Mouse (Mus musculus) kidney, postnatal 0 days (tissue): ENCODE measurements around the gene G6pc3. TPM values are rescaled to one million over a fixed set of nuclear protein-coding genes. Genes with fewer than 3 reads are reported as not detected.
"Not testable (repeated sequence)": the region's sequence is repeated elsewhere in the genome, so short reads cannot be mapped to it uniquely, and the experiment has no call there.

Experiments
- ATAC-seq: fragments of 200-750 bp; cut with Nextera tagmentation; replicated peaks from 2 replicates; pipeline ENCODE4 v1.8.0; 2017; ENCODE audit warnings: low read depth, moderate number of reproducible peaks, moderate TSS enrichment, moderate library complexity; ENCODE audit not compliant: low FRiP score
- DNase-seq: peaks from one replicate; pipeline ENCODE4 v3.0.0-alpha.2; 2016; ENCODE audit warnings: low spot score
- H3K27ac ChIP-seq: fragments of 300-500 bp; sonication (generic); 2 replicates; pipeline ENCODE4 v1.5.1; 2014; ENCODE audit warnings: mild to moderate bottlenecking
- H3K27me3 ChIP-seq: fragments of 300-500 bp; sonication (generic); 2 replicates; pipeline ENCODE4 v1.6.1; 2014; ENCODE audit warnings: low read length, mixed read lengths; ENCODE audit not compliant: insufficient read depth
- H3K36me3 ChIP-seq: fragments of 300-500 bp; sonication (generic); 2 replicates; pipeline ENCODE4 v1.6.1; 2014; ENCODE audit warnings: low read length, mixed read lengths; ENCODE audit not compliant: insufficient read depth
- H3K4me1 ChIP-seq: fragments of 300-500 bp; sonication (generic); replicated peaks from 2 replicates; pipeline ENCODE4 v1.6.1; 2014; ENCODE audit warnings: antibody characterized with exemption, low read length, mixed read lengths; ENCODE audit not compliant: insufficient read depth
- H3K4me2 ChIP-seq: fragments of 300-500 bp; sonication (generic); 2 replicates; pipeline ENCODE4 v1.6.1; 2014; ENCODE audit warnings: mild to moderate bottlenecking, low read length, moderate library complexity, mixed read lengths
- H3K4me3 ChIP-seq: fragments of 300-500 bp; sonication (generic); replicated peaks from 2 replicates; pipeline ENCODE4 v1.5.1; 2014; ENCODE audit warnings: low read depth, low read length
- H3K9ac ChIP-seq: fragments of 300-500 bp; sonication (generic); 2 replicates; pipeline ENCODE4 v1.6.1; 2014; ENCODE audit warnings: low read depth, low read length
- H3K9me3 ChIP-seq: fragments of 300-500 bp; sonication (generic); replicated peaks from 2 replicates; pipeline ENCODE4 v1.6.1; 2016; ENCODE audit warnings: low read length, inconsistent platforms, mixed read lengths
- CTCF ChIP-seq: IDR thresholded peaks from 2 replicates; pipeline ENCODE4 v1.5.1; 2016; ENCODE audit warnings: antibody characterized with exemption, low read depth, mild to moderate bottlenecking, moderate library complexity
- WGBS: fragments of 180-500 bp; shearing (Covaris S2); extraction: QIAGEN DNeasy Blood & Tissue Kit; methylation state at CpG from one replicate; pipeline ENCODE4 v1.1.7; 2014; 5-methylcytosine and 5-hydroxymethylcytosine counted together
- polyA plus RNA-seq: library from polyadenylated mRNA; unstranded; fragments of >200 nt; fragmentation: Nextera tagmentation; extraction: Ambion mirVana; gene quantifications from 2 replicates; pipeline ENCODE4 v1.2.1, GENCODE M21; 2015

The G6pc3 gene
- polyA plus RNA-seq, 1 experiment from 2014 or later = 43.6 TPM

DNA sequence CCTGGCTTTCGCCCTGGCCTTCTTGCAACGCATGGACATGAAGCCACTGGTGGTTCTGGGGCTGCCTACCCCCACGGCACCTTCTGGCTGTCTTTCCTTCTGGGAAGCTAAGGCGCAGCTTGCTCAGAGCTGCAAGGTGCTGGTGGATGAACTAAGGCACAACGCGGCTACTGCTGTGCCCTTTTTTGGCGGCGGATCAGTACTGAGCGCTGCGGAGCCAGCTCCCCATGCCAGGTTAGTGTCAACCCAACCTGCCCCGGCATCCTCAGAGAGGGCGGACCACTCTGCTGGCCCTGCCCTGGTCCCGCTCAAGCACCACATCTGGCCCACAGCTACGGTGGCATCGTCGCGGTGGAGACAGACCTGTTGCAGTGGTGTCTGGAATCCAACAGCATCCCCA is 42.9 kb upstream of the G6pc3 start:
- Histone ChIP-seq H3K4me3 (no peak overlapping the region), H3K27me3 (peaks cover 36% of the 10 kb centered on the region)
- WGBS = 10% methylated on average over 17 of the region's 17 CpGs

GRCm38 (mm10) chr11:102147213-102147989 is 42.0 kb upstream of the G6pc3 start:
- no peak for DNase-seq
- WGBS = 9% methylated on average over 34 of the region's 34 CpGs
- peak; percentile 32; the same call in 1 of the 2 replicates for TF ChIP-seq CTCF
- Histone ChIP-seq H3K9me3 (no peaks in the 10 kb centered on the region), H3K4me3 (no peak overlapping the region), H3K4me2 (peak overlapping the region; percentile 33; the same call in 1 of the 2 replicates), H3K9ac (no peak overlapping the region), H3K27ac (no peak overlapping the region), H3K27me3 (peaks cover 36% of the 10 kb centered on the region), H3K4me1 (peaks cover 9% of the 10 kb centered on the region; the same call in 1 of the 2 replicates), H3K36me3 (no peaks in the 10 kb centered on the region)
- ATAC-seq = no peak

More for the DNA sequence above, 42.9 kb upstream of the G6pc3 start:
- no peak for DNase-seq
- Histone ChIP-seq H3K27ac (no peak overlapping the region), H3K4me1 (peaks cover 9% of the 10 kb centered on the region; the same call in 1 of the 2 replicates), H3K4me2 (0 out of 2 replicates have a peak overlapping the region, but pooled peaks have one; percentile 51), H3K9me3 (no peaks in the 10 kb centered on the region), H3K9ac (no peak overlapping the region), H3K36me3 (no peaks in the 10 kb centered on the region)
- no peak for TF ChIP-seq CTCF
- ATAC-seq = no peak

DNA sequence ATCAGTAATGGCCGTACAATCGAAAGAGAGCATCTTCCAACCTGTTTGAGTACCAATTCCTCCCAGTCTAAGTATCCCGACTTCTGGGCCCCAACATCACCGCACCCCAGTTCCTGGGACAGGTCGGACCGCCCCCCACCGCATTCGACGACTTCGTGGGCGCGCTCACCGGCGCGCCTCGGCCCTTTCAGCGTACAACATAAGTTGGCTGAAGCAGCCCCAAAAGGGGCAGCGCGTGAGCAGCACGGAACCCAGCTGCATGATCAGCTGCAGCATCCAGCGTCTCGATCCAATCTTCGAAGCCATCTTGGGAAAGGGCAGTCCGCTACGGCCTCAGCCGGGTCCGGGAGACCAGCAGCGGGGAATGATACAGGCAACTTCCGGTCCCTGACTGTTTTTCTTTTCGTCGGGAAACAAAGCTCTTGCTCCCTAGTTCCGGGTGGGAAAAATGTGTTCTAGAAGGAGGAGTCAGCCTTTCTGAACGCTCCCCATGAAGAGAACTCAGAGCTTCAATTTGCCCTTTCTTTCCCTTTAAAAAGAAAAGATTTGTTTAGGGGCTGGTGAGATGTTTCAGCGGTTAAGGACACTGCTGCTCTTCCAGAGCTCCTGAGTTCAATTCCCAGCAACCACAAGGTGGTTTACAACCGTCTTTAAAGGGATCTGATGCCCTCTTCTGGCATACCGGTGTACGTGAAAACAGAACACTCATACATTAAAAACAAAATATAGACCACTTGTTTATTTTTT is 33.2 kb upstream of the G6pc3 start, which contains the start of gene Tmem101:
TSS of gene Tmem101 (minus strand) at position 366 of the 747 bp plus-strand sequence.
- H3K4me3 ChIP-seq = peak within 1 kb of the TSS; percentile 63
- DNase-seq = peak; percentile 95
- peak within 1 kb of the TSS; percentile 37; the same call in 1 of the 2 replicates for H3K27ac ChIP-seq
- under 1% methylated on average over 37 of the region's 37 CpGs for WGBS
- no peaks in the 10 kb centered on the region for H3K9me3 ChIP-seq
- peak; percentile 83 for ATAC-seq
- TF ChIP-seq CTCF = peak; percentile 63
- H3K9ac ChIP-seq = peak within 1 kb of the TSS; percentile 70
- H3K36me3 ChIP-seq = peaks cover 14% of the 10 kb centered on the region
- 0 out of 2 replicates have a peak, but pooled peaks cover 3% of the 10 kb centered on the region for H3K4me1 ChIP-seq
- peak within 1 kb of the TSS; percentile 82 for H3K4me2 ChIP-seq
- no peaks in the 10 kb centered on the region for H3K27me3 ChIP-seq

GRCm38 (mm10) chr11:102156786-102157089 is 32.7 kb upstream of the G6pc3 start:
- 15% methylated on average over 1 of the region's 1 CpGs for WGBS
- no peak for DNase-seq
- Histone ChIP-seq H3K4me2 (peak overlapping the region; percentile 82; the same call in 1 of the 2 replicates), H3K4me1 (0 out of 2 replicates have a peak, but pooled peaks cover 3% of the 10 kb centered on the region), H3K27ac (no peak overlapping the region), H3K36me3 (peaks cover 18% of the 10 kb centered on the region), H3K27me3 (no peaks in the 10 kb centered on the region), H3K9ac (no peak overlapping the region), H3K9me3 (no peaks in the 10 kb centered on the region), H3K4me3 (no peak overlapping the region)
- TF ChIP-seq CTCF = no peak
- no peak for ATAC-seq

GRCm38 (mm10) chr11:102158024-102158423 is 31.4 kb upstream of the G6pc3 start:
- H3K27me3 ChIP-seq, H3K9ac ChIP-seq, H3K4me3 ChIP-seq, H3K9me3 ChIP-seq, H3K27ac ChIP-seq, H3K4me1 ChIP-seq, DNase-seq, ATAC-seq, H3K4me2 ChIP-seq: not testable (repeated sequence)
- peaks cover 20% of the 10 kb centered on the region for H3K36me3 ChIP-seq
- 80% methylated on average over 2 of the region's 2 CpGs for WGBS

DNA sequence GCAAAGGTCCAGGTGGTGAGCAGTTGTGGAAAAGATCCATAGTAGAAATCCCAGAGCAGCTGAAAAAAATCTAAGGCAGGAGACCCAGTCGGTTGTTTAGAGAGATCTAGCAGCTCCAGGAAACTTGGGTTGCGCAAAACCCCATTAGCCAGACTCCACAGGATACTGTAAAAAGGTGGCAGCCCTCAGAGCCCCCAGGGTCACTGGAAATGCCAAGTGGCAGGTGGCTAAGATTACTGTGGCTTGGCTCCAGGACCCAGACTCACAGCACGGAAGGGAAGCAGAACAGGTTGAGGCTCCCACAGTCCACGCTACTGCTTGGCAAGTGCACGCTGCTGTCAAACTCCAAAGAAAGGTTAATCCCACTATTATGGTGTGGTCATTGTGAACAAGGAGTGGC is 29.6 kb upstream of the G6pc3 start:
- Histone ChIP-seq H3K4me1 (0 out of 2 replicates have a peak, but pooled peaks cover 3% of the 10 kb centered on the region), H3K27ac (no peak overlapping the region), H3K4me2 (no peak overlapping the region), H3K36me3 (peaks cover 17% of the 10 kb centered on the region), H3K9ac (no peak overlapping the region), H3K27me3 (no peaks in the 10 kb centered on the region), H3K9me3 (no peaks in the 10 kb centered on the region), H3K4me3 (no peak overlapping the region)
- ATAC-seq = no peak
- TF ChIP-seq CTCF = no peak
- DNase-seq = no peak
- WGBS = 77% methylated on average over 5 of the region's 5 CpGs
